Mouse (Mus musculus) brain, embryonic 14.5 days (tissue): ENCODE results near the gene Tspan13. TPM values are rescaled to one million over a fixed set of nuclear protein-coding genes. Genes with fewer than 3 reads are reported as not detected.

Experiments
- DNase-seq: peaks from one replicate; pipeline ENCODE4 v3.0.0-alpha.2; 2011; ENCODE audit warnings: low read depth
- CTCF ChIP-seq: fragments of 200-500 bp; IDR thresholded peaks from 2 replicates; pipeline ENCODE4 v1.5.1; 2012; ENCODE audit warnings: inconsistent platforms, mild to moderate bottlenecking, moderate library complexity, borderline replicate concordance; ENCODE audit not compliant: insufficient read depth, insufficient read length; ENCODE audit errors: extremely low read depth
- POLR2A ChIP-seq: fragments of 200-500 bp; IDR thresholded peaks from 2 replicates; pipeline ENCODE4 v1.6.1; 2012; ENCODE audit warnings: mild to moderate bottlenecking, inconsistent platforms, borderline replicate concordance; ENCODE audit not compliant: poor library complexity, insufficient read depth, insufficient read length, severe bottlenecking; ENCODE audit errors: extremely low read depth
- polyA plus RNA-seq: library from polyadenylated mRNA; depleted of rRNA; stranded (reverse); fragments of >200 nt; gene quantifications from 2 replicates; pipeline ENCODE4 v1.2.3, GENCODE M21; 2012; rRNA removed

Tspan13 gene
- 247 and 280 TPM in 2 replicates for polyA plus RNA-seq

GRCm38 (mm10) chr12:36042348-36042778 is at the start of gene Tspan13:
Gene Tspan13, minus strand, starts transcription at chr12:36042500.
- TF ChIP-seq POLR2A (peak; percentile 99), CTCF (no peak)
- peak; percentile 98 for DNase-seq

DNA sequence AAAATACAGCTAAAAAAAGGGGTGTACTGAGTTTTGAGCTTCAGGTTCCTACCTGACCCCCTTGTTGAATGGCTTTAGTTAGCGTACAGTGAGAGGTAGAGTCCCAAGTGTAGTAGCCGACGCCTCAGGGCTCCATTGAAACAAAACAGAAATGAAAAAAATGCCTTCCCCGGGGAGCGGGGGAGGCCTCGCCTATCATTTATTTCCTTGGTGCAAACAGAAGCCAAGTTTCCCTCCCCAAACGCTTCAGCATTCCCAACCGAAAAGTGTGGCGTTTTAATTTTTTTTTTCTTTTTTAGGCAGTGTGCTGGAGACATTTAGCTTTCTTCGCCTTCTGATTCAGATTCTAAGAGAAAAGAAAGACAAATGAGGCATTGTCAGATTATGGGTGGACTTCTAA is 49.7 kb upstream of the Tspan13 start:
- TF ChIP-seq POLR2A: no peak
- no peak for TF ChIP-seq CTCF
- DNase-seq: no peak

DNA sequence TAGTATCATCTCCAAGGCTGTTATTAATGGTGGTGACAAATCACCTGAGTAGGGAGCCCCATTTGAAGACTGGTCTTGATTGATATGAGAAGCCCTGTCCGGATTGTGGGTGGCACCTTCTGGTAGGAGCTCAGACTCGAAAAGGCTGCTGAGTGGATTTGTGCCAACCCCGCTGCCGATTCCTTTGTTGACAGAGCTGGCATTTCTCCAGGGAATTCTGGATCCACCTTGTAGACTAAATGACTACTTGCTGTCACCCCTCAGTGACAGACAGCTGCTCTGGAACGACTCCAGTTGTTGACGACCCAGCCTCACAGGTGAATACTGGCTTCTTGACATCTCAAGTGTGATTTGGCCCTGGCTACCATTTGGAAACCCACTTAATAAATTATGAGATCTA is 46.9 kb upstream of the Tspan13 start:
- peak; percentile 54 for DNase-seq
- no peak for TF ChIP-seq POLR2A
- no peak for TF ChIP-seq CTCF

- DNase-seq: no peak
Measured at GRCm38 (mm10) chr12:36088804-36089203, 46.5 kb upstream of the Tspan13 start.

GRCm38 (mm10) chr12:36085380-36085779 is 43.1 kb upstream of the Tspan13 start:
- DNase-seq: no peak
- TF ChIP-seq CTCF: no peak
- no peak for TF ChIP-seq POLR2A

More at GRCm38 (mm10) chr12:36088804-36089203, 46.5 kb upstream of the Tspan13 start:
- TF ChIP-seq CTCF: no peak
- no peak for TF ChIP-seq POLR2A

GRCm38 (mm10) chr12:36078101-36078899 is 36.0 kb upstream of the Tspan13 start:
- TF ChIP-seq CTCF (no peak), POLR2A (no peak)

GRCm38 (mm10) chr12:36072860-36073259 is 30.6 kb upstream of the Tspan13 start:
- DNase-seq: no peak
- TF ChIP-seq POLR2A (no peak), CTCF (no peak)

More at GRCm38 (mm10) chr12:36078101-36078899, 36.0 kb upstream of the Tspan13 start:
- no peak for DNase-seq

DNA sequence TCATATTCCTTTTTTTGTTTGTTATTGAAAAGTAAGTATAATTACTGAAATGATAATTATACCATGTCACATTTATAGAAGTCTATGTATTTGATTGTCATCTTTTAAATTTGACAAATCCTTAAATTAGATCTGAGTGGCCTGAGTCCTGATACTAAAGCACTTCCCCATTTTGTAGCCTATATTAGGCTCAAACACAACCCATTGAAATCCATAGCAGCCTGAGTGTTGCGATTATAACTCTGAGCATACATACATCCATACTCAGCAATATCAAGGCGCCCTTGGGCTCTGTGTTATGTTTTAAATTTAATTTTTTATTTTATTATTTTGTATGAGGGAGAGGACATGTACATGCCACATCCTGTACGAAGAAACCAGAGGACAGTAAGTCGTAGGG is 27.9 kb upstream of the Tspan13 start:
- TF ChIP-seq POLR2A (no peak), CTCF (no peak)
- DNase-seq: no peak

DNA sequence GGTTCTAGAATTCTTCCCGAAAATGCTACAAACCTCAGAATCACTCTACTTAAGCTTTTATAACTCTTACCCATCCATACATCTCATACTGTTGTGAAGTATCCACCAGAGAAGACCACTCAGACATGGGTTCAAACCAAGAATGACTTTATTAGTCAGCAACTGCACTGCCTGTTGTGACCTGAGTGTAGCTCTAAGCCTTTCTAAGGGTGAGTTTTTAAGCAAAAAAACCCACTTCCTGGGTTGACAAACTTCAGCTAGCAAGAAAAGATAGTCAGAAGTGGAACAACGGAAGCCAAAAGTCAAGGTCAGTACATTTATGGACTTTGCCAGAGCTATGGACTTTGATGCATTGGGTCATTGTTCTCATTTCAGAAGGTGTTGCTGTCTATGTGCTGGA is 25.2 kb upstream of the Tspan13 start:
- no peak for DNase-seq
- TF ChIP-seq POLR2A: no peak
- TF ChIP-seq CTCF: no peak

DNA sequence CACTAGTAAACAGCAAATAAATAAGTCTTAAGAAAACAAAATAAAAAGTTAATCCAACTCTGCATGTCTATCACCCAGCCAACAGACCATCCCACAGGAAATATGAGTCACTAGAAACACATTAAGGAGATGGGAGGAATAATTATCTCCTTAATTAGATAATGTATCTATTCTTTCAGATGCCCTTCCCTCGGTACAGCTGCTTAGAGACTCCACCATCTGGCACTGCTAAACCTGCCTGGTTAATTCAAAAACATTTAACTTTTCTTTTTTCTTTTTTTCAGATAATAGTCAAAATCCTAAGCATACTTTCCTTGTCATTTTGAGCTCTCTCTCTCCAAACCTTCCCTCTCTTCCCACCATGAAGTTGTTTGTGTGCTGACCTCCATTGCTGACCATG is 23.6 kb upstream of the Tspan13 start:
- no peak for TF ChIP-seq POLR2A
- TF ChIP-seq CTCF: no peak
- no peak for DNase-seq

DNA sequence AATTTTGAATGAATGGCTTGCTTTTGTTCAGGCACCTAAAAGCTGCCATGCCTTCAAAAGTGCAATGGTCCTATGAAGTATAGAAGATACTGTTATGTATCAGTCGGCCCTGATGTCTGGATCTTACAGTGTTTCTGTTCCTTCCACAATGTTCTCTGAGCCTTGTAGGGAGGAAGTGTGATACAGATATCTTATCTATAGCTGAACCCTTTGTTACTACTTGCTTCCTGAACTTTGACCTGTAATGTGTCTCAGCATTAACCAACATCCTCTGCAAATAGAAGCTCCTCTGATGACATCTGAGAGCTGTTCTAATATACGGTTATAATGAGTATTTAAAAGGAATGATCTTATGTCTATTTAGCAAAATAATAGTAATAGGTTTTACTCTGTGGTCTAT is 15.4 kb upstream of the Tspan13 start:
- no peak for TF ChIP-seq POLR2A
- TF ChIP-seq CTCF: no peak
- DNase-seq: no peak

DNA sequence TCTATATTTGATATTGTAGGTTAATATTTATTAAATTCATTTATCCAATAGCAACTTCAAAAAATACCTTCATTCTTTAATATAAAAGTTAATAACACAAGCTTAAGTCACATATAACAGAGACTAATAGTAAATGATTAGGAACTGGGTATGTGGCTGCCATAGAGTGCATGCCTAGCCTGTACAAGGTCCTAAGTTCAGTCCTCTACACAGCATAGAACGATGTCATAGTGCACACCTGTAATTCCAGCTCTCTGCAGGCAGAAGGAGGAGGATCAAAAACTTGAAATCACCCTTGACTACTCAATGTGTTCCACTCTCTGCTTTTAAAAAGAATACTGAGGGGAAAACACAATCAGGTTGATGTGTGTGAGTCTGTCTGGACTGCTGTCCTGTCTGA is 8.0 kb upstream of the Tspan13 start:
- no peak for TF ChIP-seq POLR2A
- no peak for TF ChIP-seq CTCF
- DNase-seq: no peak
